Mouse (Mus musculus) mature B cell (primary cell): ENCODE data around the gene Fmn2.

Experiments used
- in situ Hi-C: fragments of 300-500 bp; cut with MboI; formaldehyde crosslinking; loops from 2 replicates; pipeline ENCODE4 v1.14.3; 2019

Fmn2 gene

GRCm38 (mm10) chr1:174656554-174656953 lies 154.9 kb downstream of the Fmn2 start:
- in situ Hi-C loops: no loop called here

DNA sequence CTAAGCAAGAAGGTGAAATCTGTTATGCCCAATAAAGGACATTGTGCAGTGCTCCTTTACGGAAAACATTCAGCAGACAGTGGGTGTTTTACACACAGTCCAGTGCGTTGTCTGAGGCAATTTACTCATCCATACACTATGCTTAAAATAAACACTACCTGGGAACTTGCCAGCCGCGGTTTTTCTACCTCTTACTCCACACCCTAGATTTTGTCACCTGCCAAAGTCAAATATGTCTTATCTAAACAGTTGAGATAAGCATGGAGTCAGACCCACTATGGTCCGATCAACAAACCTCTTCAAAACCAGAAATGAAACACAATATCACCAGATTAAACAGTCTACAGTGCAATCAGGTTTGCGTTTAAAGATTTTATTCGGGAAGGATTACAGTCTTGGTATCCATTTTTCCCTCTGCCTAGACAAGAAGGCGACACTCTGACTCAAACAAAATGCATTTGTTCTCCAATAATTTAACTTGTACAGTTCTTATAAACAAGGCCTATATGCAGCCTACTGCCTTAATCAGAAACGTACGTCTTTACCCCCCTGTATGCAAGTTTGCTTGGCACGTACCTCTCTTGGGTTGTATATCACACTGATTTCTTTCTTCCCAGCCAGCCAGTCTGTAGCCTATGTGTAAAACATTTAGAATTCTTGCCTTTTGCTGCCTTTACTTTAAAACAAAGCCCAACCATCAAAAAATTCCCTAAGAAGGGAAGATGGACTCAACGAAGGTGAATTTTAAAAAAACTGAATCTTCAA lies 158.0 kb downstream of the Fmn2 start:
- in situ Hi-C loops: no loop called here

DNA sequence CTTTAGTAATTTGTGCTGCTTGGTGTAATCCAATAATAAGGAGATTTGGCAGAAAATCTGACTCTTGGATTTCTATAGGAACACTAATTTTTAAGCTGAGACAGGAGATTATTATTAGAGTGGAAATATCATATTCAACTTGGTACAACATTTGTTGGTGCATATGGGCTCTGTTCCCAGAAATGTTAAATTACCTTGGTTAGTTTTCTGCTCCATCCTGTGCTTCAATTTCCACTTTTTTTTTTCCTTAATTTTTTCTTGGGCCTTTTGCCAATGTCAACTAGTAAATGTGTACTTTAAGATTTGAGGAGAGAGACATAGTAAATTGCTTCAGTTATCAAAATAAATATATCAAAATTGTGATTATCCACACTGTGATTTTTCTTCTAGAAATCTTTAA lies 163.5 kb downstream of the Fmn2 start:
- in situ Hi-C loops: no loop called here

- in situ Hi-C loops: no loop called here
Observed at GRCm38 (mm10) chr1:174669132-174669531, 167.5 kb downstream of the Fmn2 start.

- in situ Hi-C loops: no loop called here
Observed at GRCm38 (mm10) chr1:174670846-174671245, 169.2 kb downstream of the Fmn2 start.

GRCm38 (mm10) chr1:174674586-174674985 lies 173.0 kb downstream of the Fmn2 start:
- in situ Hi-C loops: no loop called here

DNA sequence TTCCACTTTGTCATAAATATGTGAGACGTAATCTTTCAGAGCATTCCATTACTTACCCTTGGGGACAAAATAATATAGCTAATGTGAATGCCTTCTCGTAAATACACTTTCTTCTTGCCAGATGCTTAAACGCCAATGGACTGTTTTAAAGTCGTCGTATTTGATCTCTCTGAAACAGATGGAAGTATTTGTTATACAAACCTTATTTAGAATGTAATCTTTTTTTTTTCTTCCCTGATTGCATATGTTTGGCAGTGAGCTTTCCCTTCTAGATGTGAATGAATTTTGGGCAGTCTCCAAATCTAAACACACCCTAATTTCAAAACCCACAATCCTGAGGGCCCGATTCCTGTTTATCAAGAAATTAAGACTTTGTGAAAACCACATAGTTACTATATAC lies 173.7 kb downstream of the Fmn2 start:
- in situ Hi-C loops: no loop called here

- in situ Hi-C loops: no loop called here
Observed at GRCm38 (mm10) chr1:174676187-174676586, 174.6 kb downstream of the Fmn2 start.

DNA sequence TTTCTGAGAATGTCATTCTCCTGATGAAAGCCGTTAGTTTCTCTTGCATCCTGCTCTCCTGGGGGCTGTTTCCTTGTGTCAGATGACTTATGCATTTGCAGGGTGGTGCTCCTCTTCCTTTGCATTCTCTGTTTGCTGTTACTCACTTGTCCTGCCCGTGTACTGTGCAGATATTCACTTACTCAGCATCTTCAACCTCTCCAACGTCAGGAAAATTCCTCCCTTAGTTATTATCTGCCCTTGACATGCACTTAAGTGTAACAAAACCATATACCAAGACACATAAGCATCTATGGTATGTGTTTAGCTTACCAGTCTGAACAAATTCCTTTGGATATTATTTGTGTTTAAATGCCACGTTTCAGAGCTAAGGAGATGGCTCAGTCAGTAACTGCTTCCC lies 175.6 kb downstream of the Fmn2 start:
- in situ Hi-C loops: no loop called here

DNA sequence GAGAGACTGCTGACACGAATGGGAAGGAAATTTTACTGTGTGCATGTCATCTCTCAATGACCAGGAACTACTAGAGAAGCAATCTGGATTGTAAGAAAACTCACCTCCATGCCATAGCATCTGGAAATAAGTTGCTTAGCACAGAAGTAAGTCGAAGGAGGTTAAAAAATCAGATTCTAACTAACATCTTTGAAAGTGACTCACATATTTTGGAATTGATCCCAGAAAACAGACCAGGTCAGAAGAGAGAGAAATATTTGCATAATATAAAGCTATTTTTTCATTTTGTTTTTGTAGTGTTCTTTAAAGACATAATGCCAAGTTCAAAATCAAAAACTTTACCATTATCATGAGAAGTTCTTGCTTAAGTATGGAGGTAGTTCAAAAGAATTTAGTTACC lies 187.7 kb downstream of the Fmn2 start:
- in situ Hi-C loops: no loop called here

DNA sequence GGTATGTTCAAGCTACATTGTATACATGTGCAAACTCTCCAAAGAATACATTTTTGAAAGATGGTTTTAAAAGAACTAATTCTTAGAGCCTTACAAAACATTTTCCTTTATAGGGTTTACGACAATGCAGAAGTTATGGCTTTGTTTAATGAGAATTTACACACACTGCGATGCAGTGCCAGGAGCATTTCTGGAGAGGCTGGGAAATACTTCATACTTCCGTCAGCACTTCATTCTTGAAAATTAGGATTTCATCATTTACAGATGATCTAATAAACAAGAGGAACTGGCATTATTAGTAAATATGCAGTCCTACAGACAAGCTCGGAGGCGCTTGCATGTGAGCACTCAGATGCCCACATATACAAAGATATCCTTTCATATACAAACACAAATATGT lies 199.2 kb downstream of the Fmn2 start:
- in situ Hi-C loops: no loop called here

DNA sequence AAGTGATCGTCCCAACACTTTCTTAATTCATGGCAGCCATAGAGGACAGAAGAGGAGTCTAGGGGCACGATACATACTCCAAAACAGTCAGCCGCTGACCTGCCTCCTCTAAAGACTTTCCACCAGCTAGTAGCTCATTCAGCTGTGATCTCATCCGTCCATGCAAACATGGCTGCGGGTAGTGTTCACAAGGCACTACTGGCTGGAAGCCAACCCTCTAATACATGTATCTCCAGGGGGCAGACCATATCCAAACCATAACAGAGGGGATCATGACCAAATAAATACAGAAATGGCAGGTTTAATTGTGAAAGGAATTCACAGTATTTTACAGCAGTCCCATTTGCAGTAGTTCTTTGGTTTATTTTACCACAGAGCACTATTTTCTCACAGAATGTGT lies 200.2 kb downstream of the Fmn2 start:
- in situ Hi-C loops: no loop called here

GRCm38 (mm10) chr1:174703909-174704308 lies 202.3 kb downstream of the Fmn2 start:
- in situ Hi-C loops: no loop called here

DNA sequence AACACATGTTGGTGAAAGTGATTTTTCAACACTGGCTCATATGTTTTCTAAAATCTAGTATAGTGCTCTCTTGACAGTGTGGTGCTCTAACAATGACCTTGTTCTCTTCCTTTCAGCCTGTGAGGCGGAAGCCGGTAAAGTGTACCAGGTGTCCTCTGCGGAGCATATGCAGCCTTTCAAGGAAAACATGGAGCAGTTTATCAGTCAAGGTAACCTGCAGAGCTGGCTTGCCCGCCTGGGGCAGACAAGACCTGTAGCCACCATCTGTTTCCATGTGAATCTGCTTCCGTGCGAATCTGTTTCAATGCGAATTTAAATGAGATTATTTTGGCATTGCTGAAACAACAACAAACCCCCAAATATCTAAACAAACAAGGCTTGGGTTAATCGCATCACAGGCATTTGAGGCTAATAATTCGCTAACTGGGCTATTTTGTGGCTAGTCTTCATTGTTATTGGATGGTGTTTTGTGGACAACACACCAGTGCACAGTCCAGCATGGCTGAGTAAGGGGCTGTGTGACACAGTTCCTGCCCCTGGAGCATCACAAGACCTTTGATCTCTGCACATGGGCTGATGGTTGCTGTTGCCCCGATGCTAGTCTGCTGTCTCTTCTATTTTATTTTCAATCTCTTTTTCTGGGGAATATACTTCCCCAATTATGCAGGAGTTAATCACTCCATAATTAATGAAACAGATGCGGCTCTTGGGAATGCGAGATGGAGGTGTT lies 218.3 kb downstream of the Fmn2 start:
- in situ Hi-C loops: no loop called here

GRCm38 (mm10) chr1:174728771-174729170 lies 227.1 kb downstream of the Fmn2 start:
- in situ Hi-C loops: no loop called here

DNA sequence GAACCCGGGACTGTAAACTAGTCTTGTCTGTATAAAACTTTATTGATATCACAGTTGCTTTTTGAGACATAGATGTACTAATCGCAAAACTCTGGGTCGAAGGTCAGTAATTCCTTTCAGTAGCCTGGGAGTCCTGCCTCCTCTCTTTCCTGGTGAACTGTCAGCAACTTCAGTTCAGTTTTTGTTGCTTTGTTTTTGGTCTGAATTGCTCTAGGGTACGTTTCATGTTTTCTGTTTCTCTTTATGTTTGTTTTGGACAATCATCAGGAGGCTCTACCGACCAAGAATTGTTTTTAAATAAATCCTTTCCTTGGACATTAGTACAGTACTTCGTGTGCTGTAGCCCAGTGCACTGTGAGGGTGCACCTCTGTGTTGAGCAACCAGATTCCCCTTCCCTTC lies 231.1 kb downstream of the Fmn2 start:
- in situ Hi-C loops: no loop called here

DNA sequence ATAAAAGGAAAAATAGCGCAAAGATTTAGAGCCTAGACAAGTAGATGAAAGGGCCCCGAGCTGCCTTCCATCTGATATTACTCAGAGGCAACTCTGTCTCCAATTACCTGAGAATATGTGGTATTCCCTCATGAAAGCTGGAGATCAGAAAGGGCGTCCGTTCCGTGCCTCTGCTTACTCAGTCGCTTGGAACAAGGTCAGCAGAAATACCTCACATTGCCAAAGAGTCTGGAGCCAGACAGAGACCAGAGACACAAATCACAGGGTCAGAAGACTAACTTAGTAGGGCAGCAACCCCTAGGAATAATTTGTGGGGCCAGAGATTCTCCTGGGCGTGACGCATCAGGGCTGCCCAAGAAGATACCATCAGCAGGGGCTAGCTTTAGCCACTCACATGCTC lies 237.3 kb downstream of the Fmn2 start:
- in situ Hi-C loops: no loop called here

GRCm38 (mm10) chr1:174742667-174743066 lies 241.0 kb downstream of the Fmn2 start:
- in situ Hi-C loops: no loop called here

DNA sequence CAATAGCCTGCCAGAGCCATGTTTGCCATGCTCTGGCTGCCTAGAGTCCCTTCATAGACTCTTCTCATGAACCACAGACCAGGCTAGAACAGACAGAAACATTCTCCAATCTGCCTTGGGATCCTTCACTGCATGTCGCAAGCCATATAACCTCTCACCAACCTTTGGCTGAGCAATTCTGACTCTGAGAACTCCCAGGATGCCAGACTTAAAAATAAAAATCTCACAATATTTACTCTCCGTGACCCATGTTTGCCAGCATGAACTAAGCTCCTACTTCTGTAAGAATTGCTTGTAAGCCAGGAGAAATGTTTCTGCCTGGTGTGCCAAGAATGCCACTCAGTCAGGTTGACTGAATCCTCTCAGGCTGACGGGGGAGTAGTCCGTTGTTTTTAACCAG lies 246.9 kb downstream of the Fmn2 start:
- in situ Hi-C loops: no loop called here

DNA sequence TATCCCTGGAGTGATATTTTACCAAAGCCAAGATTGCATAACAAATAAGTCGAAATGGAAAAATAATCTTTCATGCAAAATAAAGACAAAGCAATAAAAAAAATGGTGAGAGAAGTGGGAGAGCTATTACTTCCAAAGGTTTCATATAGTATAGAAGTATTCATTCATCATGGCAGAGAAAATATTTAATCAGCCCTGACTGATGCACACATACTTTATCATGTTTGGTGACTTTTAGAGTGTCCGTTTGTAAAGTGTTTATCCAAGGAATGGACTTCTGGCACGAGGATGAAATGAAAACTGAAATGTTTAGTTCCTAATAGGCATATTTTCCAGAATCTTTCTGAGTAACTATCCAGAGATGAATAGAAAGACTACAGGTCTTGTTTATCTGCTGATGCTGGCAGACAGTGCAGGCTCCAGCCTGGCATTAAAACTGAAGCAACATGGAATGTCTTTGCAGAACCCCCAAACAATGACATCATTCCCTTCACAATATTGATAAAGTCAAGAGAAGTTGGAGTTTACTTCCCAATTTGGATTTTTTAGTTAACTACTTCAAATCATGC lies 249.4 kb downstream of the Fmn2 start:
- in situ Hi-C loops: no loop called here

DNA sequence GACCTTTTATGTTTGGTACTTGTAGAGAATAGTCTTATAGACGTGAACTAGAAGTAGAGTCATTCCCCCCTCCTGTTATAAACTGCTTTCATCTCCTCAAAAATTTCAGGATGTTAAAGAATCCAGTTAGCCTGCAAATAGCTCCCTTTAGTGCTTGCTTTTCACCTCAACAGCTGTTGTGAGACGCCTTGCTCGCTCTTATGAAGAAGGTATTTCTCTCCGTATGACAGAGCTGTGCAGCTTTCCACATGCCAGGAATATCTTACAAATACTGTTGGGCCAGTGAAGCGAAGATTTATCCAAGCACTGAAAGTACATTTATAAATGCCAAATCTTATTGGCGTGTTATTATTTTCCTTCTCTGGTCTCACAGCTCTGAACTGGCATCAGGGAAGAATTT lies 257.7 kb downstream of the Fmn2 start:
- in situ Hi-C loops: no loop called here

GRCm38 (mm10) chr1:174765757-174766156 lies 264.1 kb downstream of the Fmn2 start:
- in situ Hi-C loops: no loop called here

DNA sequence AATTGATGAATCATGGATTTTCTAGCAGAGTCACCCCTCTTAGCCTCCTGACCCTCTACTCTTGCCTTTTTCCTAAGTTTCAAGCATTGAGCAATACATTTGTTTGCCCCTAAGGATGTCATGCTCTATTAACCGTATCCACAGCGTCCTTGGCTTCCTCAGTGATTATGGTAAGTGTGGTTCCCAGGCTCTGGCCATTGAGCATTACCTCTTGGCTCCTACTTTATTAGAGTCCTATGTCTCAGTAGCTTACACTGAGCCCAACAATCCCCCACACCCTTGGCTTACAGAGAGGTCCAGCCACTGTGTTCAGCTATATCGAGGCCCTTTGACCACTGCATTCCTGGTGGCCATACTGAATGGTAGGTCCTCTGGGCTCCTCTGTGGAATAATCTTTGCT lies 265.2 kb downstream of the Fmn2 start:
- in situ Hi-C loops: no loop called here
